Mouse (Mus musculus) myocyte (in vitro differentiated cells): ENCODE results near the gene D5Ertd579e. TPM values are rescaled to one million over a fixed set of nuclear protein-coding genes. Genes with fewer than 3 reads are reported as not detected.

Experiments used
- H3K27me3 ChIP-seq: one replicate; pipeline ENCODE4 v1.6.1; 2011; ENCODE audit not compliant: control insufficient read depth, insufficient read depth, insufficient read length
- H3K36me3 ChIP-seq: one replicate; pipeline ENCODE4 v1.6.1; 2011; ENCODE audit not compliant: control insufficient read depth, insufficient read depth
- H3K4me2 ChIP-seq: one replicate; pipeline ENCODE4 v1.6.1; 2011; ENCODE audit warnings: low read depth, control low read depth
- H3K4me3 ChIP-seq: one replicate; pipeline ENCODE4 v1.5.1; 2011; ENCODE audit warnings: mild to moderate bottlenecking, control low read depth, moderate library complexity
- H3K79me2 ChIP-seq: one replicate; pipeline ENCODE4 v1.6.1; 2011; ENCODE audit not compliant: control insufficient read depth, insufficient read depth
- H3ac ChIP-seq: one replicate; pipeline ENCODE4 v1.6.1; 2011; ENCODE audit not compliant: control insufficient read depth, insufficient read length
- CEBPB ChIP-seq: IDR thresholded peaks from 2 replicates; pipeline ENCODE4 v1.6.1; 2011; ENCODE audit warnings: mild to moderate bottlenecking, moderate library complexity; ENCODE audit not compliant: poor library complexity, insufficient read depth, severe bottlenecking
- E2F4 ChIP-seq: IDR thresholded peaks from one replicate; pipeline ENCODE4 v1.6.1; 2011; ENCODE audit warnings: mild to moderate bottlenecking, control low read depth, moderate library complexity; ENCODE audit not compliant: insufficient read depth
- MAX ChIP-seq: IDR thresholded peaks from one replicate; pipeline ENCODE4 v1.6.1; 2011; ENCODE audit warnings: low read depth, mild to moderate bottlenecking, control low read depth
- MYOD1 ChIP-seq, 3 experiments: IDR thresholded peaks; one replicate each; pipeline ENCODE4 v1.6.1; 2011; ENCODE audit warnings: control low read depth in 2 of 3, low read depth in 2 of 3, mild to moderate bottlenecking in 2 of 3, moderate library complexity in 1 of 3; ENCODE audit not compliant: insufficient read length in 2 of 3, control insufficient read depth in 1 of 3
- MYOG ChIP-seq, 3 experiments: IDR thresholded peaks; one replicate each; pipeline ENCODE4 v1.6.1; 2011; ENCODE audit warnings: control low read depth in 2 of 3, low read depth in 2 of 3, mild to moderate bottlenecking in 2 of 3; ENCODE audit not compliant: insufficient read length in 2 of 3, control insufficient read depth in 1 of 3, insufficient read depth in 1 of 3
- POLR2A ChIP-seq: IDR thresholded peaks from one replicate; pipeline ENCODE4 v1.6.1; 2011; ENCODE audit warnings: low read depth, mild to moderate bottlenecking, control low read depth, moderate library complexity; ENCODE audit not compliant: insufficient read length
- POLR2AphosphoS2 ChIP-seq: IDR thresholded peaks from one replicate; pipeline ENCODE4 v1.6.1; 2011; ENCODE audit warnings: low read depth, control low read depth; ENCODE audit not compliant: insufficient read length
- REST ChIP-seq: IDR thresholded peaks from one replicate; pipeline ENCODE4 v1.6.1; 2011; ENCODE audit warnings: mild to moderate bottlenecking, control low read depth, moderate library complexity; ENCODE audit not compliant: insufficient read depth, insufficient read length
- SRF ChIP-seq: IDR thresholded peaks from one replicate; pipeline ENCODE4 v1.6.1; 2011; ENCODE audit warnings: low read depth; ENCODE audit not compliant: control insufficient read depth, insufficient read length
- TCF12 ChIP-seq: IDR thresholded peaks from one replicate; pipeline ENCODE4 v1.6.1; 2011; ENCODE audit warnings: mild to moderate bottlenecking, control low read depth; ENCODE audit not compliant: poor library complexity, insufficient read depth, severe bottlenecking
- TCF3 ChIP-seq: IDR thresholded peaks from one replicate; pipeline ENCODE4 v1.6.1; 2011; ENCODE audit warnings: low read depth, control low read depth; ENCODE audit not compliant: insufficient read length
- USF1 ChIP-seq: IDR thresholded peaks from one replicate; pipeline ENCODE4 v1.6.1; 2011; ENCODE audit warnings: low read depth, mild to moderate bottlenecking, control low read depth, moderate library complexity
- polyA plus RNA-seq: library from polyadenylated mRNA; unstranded; fragments of >200 nt; fragmentation: generic; extraction: Trizol; gene quantifications from one replicate; pipeline ENCODE4 v1.2.1, GENCODE M21; 2012; ENCODE audit warnings: missing spikeins

D5Ertd579e gene
- polyA plus RNA-seq, 1 experiment = 12.3 TPM

DNA sequence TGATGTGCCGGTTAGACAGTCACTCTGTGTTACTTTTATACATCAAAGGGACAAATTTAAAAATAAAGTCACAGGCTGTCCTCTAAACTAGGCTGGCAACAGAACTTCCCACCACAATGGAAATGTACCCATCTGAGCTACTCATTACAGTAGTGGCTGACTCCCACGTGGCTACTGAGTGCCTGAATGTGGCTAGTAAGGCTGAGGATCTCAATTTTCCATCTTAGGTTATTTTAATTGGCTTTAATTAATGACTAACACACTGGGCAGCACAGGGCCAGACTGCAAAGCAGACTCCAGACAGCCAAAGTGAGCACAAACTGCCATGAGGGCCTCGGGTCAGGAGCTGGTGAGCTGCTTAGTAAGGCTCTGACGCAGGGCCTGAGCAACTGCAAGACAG is 134.3 kb downstream of the D5Ertd579e start:
- Histone ChIP-seq H3K36me3 (no peaks in the 10 kb centered on the region), H3K4me2 (no peak overlapping the region), H3ac (no peak overlapping the region), H3K27me3 (no peaks in the 10 kb centered on the region), H3K79me2 (no peaks in the 10 kb centered on the region), H3K4me3 (no peak overlapping the region)
- TF ChIP-seq TCF3 (no peak), CEBPB (no peak), USF1 (no peak), REST (no peak), SRF (no peak), POLR2A (no peak), MYOD1 (IDR thresholded peaks at IDR 0.05; ENCODE audit: control insufficient read depth in 1 of 3, insufficient read length in 2 of 3, low read depth in 2 of 3) (no peak), TCF12 (no peak), MYOG (IDR thresholded peaks at IDR 0.05; ENCODE audit: control insufficient read depth in 1 of 3, insufficient read depth in 1 of 3, insufficient read length in 2 of 3, low read depth in 2 of 3) (no peak), POLR2AphosphoS2 (no peak), MAX (no peak), E2F4 (no peak)

DNA sequence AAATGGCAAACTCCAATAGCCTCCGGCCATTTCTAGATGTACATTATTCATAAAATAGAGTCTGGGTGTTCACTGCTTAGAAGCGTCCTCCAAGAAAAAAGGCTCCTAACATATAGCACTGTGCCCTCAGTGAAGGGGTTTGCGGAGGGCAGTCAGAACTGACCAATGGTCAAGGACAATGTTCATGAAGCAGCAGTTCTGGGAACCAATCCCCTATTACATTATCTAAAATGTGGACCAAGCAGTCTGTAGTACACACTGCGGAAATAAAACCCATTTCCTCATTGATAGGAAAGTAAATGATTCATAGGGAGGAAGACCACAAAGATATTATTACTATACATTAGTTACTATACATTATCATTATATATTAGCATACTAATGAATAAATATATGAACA is 135.3 kb downstream of the D5Ertd579e start:
- Histone ChIP-seq H3K79me2 (no peaks in the 10 kb centered on the region), H3ac (no peak overlapping the region), H3K27me3 (no peaks in the 10 kb centered on the region), H3K4me2 (no peak overlapping the region), H3K36me3 (no peaks in the 10 kb centered on the region), H3K4me3 (no peak overlapping the region)
- TF ChIP-seq TCF12 (no peak), CEBPB (no peak)

DNA sequence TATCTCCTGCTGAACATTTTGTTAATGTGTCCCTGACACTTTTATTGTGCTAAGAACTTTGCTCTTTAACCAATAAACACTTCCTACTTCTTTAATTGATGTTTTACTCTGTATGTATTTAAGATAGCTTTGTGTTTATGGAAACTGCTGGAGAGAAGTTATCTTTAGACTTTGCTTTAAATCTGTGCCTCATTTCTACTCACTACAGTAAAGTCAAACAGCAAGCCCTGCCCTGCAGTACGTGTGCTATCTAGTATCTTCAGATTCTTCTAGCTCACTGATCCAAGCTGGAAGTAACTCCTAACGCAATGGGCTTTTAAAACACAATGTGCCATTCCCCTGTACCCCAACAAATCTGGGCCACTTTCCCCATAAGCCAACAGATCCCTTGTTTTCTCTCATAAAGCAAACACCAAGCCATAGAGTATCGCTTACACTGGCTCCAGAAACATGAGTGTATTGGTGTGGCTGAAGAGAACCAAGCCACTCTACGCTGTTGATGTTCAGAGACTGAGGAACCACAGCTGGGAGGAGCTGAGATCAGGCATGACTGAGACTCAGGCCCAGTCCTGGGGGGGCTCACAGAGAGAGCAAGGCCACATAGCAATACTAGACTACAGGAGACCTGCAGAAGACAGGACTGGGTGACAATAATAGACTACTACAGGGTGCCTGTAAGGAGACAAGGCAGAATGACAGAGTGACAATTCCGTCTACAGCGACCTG is 136.2 kb downstream of the D5Ertd579e start:
- no peaks in the 10 kb centered on the region for H3K36me3 ChIP-seq
- no peak overlapping the region for H3K4me3 ChIP-seq
- H3K27me3 ChIP-seq = no peaks in the 10 kb centered on the region
- H3K4me2 ChIP-seq = no peak overlapping the region
- TF ChIP-seq MYOG (IDR thresholded peaks at IDR 0.05; ENCODE audit: control insufficient read depth in 1 of 3, insufficient read depth in 1 of 3, insufficient read length in 2 of 3, low read depth in 2 of 3) = no peak
- TF ChIP-seq USF1 = no peak
- H3ac ChIP-seq = no peak overlapping the region
- no peaks in the 10 kb centered on the region for H3K79me2 ChIP-seq

DNA sequence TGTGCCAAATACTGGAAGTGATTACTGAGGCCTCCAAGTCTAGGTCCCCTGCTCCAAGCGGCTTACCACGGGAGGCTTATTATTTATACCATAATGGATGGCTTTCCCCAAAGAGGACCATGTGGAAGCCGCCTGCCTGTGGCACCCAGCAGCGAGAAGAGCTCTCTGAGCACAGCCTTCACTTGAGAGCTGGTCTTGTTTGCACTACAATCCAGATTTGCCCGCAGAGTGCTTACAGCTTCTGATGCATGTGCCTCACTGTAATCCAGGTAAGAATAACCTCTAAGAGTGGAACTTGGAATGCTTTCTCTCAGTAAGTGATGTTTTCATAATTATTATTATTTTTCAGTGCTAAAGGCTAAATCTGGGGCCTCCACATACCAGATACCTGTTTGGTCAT is 136.7 kb downstream of the D5Ertd579e start:
- H3ac ChIP-seq = no peak overlapping the region
- no peak overlapping the region for H3K4me2 ChIP-seq
- no peaks in the 10 kb centered on the region for H3K27me3 ChIP-seq
- TF ChIP-seq E2F4 (no peak), TCF12 (no peak), MAX (no peak), REST (no peak), CEBPB (no peak), USF1 (no peak), TCF3 (no peak), POLR2AphosphoS2 (no peak)
- no peak overlapping the region for H3K4me3 ChIP-seq
- no peaks in the 10 kb centered on the region for H3K36me3 ChIP-seq
- H3K79me2 ChIP-seq = no peaks in the 10 kb centered on the region

DNA sequence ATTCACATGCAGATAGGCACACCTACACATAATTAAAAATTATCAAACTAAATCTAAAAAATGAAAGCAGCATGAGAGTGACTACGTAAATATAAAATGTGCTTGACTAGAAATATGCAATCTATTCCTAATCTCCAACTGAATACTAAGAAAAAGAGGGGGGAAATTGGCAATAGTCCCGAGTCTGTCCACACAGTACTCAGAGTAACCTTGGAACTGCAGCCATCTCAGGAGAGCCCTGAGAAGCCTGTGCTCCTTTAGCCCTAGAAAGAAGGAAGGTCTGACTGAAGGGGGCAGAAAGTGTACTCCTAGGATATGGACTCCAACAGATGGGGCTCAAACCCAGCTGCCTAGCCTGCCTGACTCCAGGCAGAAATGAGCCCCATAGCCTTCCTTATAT is 137.3 kb downstream of the D5Ertd579e start:
- H3K27me3 ChIP-seq = no peaks in the 10 kb centered on the region
- H3K4me2 ChIP-seq = no peak overlapping the region
- no peaks in the 10 kb centered on the region for H3K79me2 ChIP-seq
- H3K4me3 ChIP-seq = no peak overlapping the region
- H3ac ChIP-seq = no peak overlapping the region
- H3K36me3 ChIP-seq = no peaks in the 10 kb centered on the region
- TF ChIP-seq E2F4 (no peak), USF1 (no peak), MYOD1 (IDR thresholded peaks at IDR 0.05; ENCODE audit: control insufficient read depth in 1 of 3, insufficient read length in 2 of 3, low read depth in 2 of 3) (no peak), TCF3 (no peak), CEBPB (no peak), TCF12 (no peak), POLR2AphosphoS2 (no peak), SRF (no peak), MAX (no peak), MYOG (IDR thresholded peaks at IDR 0.05; ENCODE audit: control insufficient read depth in 1 of 3, insufficient read depth in 1 of 3, insufficient read length in 2 of 3, low read depth in 2 of 3) (no peak), REST (no peak), POLR2A (no peak)
